In genomic region chr19:34334300-34334699, GRCm38 (mm10) we compare ENCODE assay signal across 9 mouse cellular contexts. TPM values are rescaled to one million over a fixed set of nuclear protein-coding genes. Genes with fewer than 3 reads are reported as not detected.
DNase-seq lines count a peak whose midpoint lies in the region; TF ChIP-seq lines count a peak whose summit lies in the region.
"Had no signal": no experiment of that assay in that cellular context is flagged by ENCODE, and none has a peak within 500 bp of the region (broad histone marks: within the 10 kb centered on the region; RNA-seq: fewer than 3 reads in every experiment).

No protein-coding gene starts in this region.

- no peaks in the 10 kb centered on the region for H3K79me2 ChIP-seq in CH12.LX (replicated peaks; ENCODE audit: control insufficient read depth, extremely low read depth, insufficient read depth, poor library complexity, severe bottlenecking)

- DNase-seq in CH12.LX (ENCODE audit: extremely low read depth), result peak; percentile 76
- peak; percentile 58 to 90 for DNase-seq in adrenal gland, adult (ENCODE audit: inconsistent age in 2 of 2, low spot score in 1 of 2)
- peak; percentile 52 to 53 for DNase-seq in gastrocnemius, postnatal 36 days
- DNase-seq in layer of hippocampus, adult 18-20 months (ENCODE audit: low spot score in 2 of 2), result peak; percentile 46 to 81
- peak; percentile 83 for DNase-seq in lung, postnatal 10 days
- DNase-seq in retina, embryonic 14.5 days (ENCODE audit: low spot score), result peak; percentile 86
- DNase-seq in urinary bladder, adult 2 months (ENCODE audit: low spot score), result peak; percentile 35

- TF ChIP-seq RAD21 in CH12.LX (IDR thresholded peaks at IDR 0.05; ENCODE audit: low read depth, low read length), result peak; percentile 99

- H3K4me2 ChIP-seq in CH12.LX (ENCODE audit: insufficient read depth, low read depth, poor library complexity, severe bottlenecking), result no peak overlapping the region
- H3K4me2 ChIP-seq: liver, embryonic 15.5 days had no signal

- H3K36me3 ChIP-seq in CH12.LX (replicated peaks in 1 of 2; ENCODE audit: control insufficient read depth in 1 of 2, insufficient read depth in 1 of 2, low read length in 1 of 2), result no peaks in the 10 kb centered on the region
- H3K36me3 ChIP-seq: liver, embryonic 15.5 days had no signal

- TF ChIP-seq EP300 in CH12.LX (IDR thresholded peaks at IDR 0.05; ENCODE audit: low read length), result no peak

- no peak for TF ChIP-seq POLR2A in CH12.LX (IDR thresholded peaks at IDR 0.05; ENCODE audit: low read depth, low read length)
- TF ChIP-seq POLR2A in cortical plate, adult 2 months (IDR thresholded peaks at IDR 0.05; ENCODE audit: extremely low read depth, insufficient read depth, low read length), result no peak

- H3K9me3 ChIP-seq in CH12.LX (replicated peaks; ENCODE audit: low read length), result no peaks in the 10 kb centered on the region
- H3K9me3 ChIP-seq: liver, embryonic 15.5 days had no signal

- intact Hi-C loops in gastrocnemius, postnatal 36 days (cut with DNase I), result loop anchor here (2.0 to 5.0 kb wide), 3 partner anchors 92 to 303 kb away; no protein-coding TSS in a partner anchor

- no peak overlapping the region for H3K4me3 ChIP-seq in CH12.LX (replicated peaks in 1 of 3; ENCODE audit: low read depth in 2 of 3, low read length in 2 of 3, poor library complexity in 1 of 3)
- H3K4me3 ChIP-seq in cortical plate, adult 2 months (ENCODE audit: insufficient read depth, low read length), result no peak overlapping the region
- H3K4me3 ChIP-seq: liver, embryonic 15.5 days had no signal

- dilution Hi-C loops in CH12.LX (cut with MboI; ENCODE audit: extremely low pct_ligation_motif_present, extremely low pct_unique_long_range_greater_than_20kb, low sequenced_read_pairs), result no loop called here

- H3K9ac ChIP-seq in CH12.LX (ENCODE audit: insufficient read depth, low read depth), result no peak overlapping the region
- H3K9ac ChIP-seq: liver, embryonic 15.5 days had no signal

- H3K27me3 ChIP-seq in CH12.LX (replicated peaks), result no peaks in the 10 kb centered on the region
- H3K27me3 ChIP-seq: liver, embryonic 15.5 days had no signal

- TF ChIP-seq CTCF in CH12.LX (conservative IDR thresholded peaks at IDR 0.05 in 1 of 2, IDR thresholded peaks at IDR 0.05 in 1 of 2; ENCODE audit: low read depth in 2 of 2, low read length in 2 of 2), result peak; percentile 65 to 97
- peak; percentile 88 for TF ChIP-seq CTCF in cortical plate, adult 2 months (IDR thresholded peaks at IDR 0.05; ENCODE audit: extremely low read depth, insufficient read depth, low read length)

- H3K4me1 ChIP-seq in CH12.LX (ENCODE audit: control insufficient read depth in 1 of 2, insufficient read depth in 2 of 2), result no peaks in the 10 kb centered on the region
- H3K4me1 ChIP-seq in cortical plate, adult 2 months (ENCODE audit: control insufficient read depth, insufficient read depth, low read length), result no peaks in the 10 kb centered on the region
- H3K4me1 ChIP-seq: liver, embryonic 15.5 days had no signal

- in situ Hi-C loops in CH12.LX (cut with MboI; ENCODE audit: low pct_ligation_motif_present, low pct_unique_long_range_greater_than_20kb, low sequenced_read_pairs), result loop anchor here (10.0 kb wide), 2 partner anchors 141 to 331 kb away; partner anchors contain the start of gene Ch25h

- no peak overlapping the region for H3K27ac ChIP-seq in CH12.LX (ENCODE audit: insufficient read depth, low read depth)
- no peak overlapping the region for H3K27ac ChIP-seq in cortical plate, adult 2 months (ENCODE audit: insufficient read depth, low read length)
- H3K27ac ChIP-seq: liver, embryonic 15.5 days had no signal

TF ChIP-seq in CH12.LX, 34 proteins besides CTCF, POLR2A, EP300 and RAD21:
- TF ChIP-seq ZNF384 (IDR thresholded peaks at IDR 0.05; ENCODE audit: low read depth, low read length), result no peak
- peak; percentile 51; the same call in 1 of the 2 replicates for TF ChIP-seq IRF4 (IDR thresholded peaks at IDR 0.05; ENCODE audit: low read depth, low read length)
- peak; percentile 98 for TF ChIP-seq SMC3 (IDR thresholded peaks at IDR 0.05; ENCODE audit: low read depth, low read length)
- peak; percentile 96 for TF ChIP-seq ZC3H11A (IDR thresholded peaks at IDR 0.05; ENCODE audit: low read depth, low read length)
- no peak for TF ChIP-seq ELF1 (IDR thresholded peaks at IDR 0.05; ENCODE audit: low read depth, low read length)
- TF ChIP-seq USF1 (IDR thresholded peaks at IDR 0.05; ENCODE audit: low read depth, low read length), result no peak
- no peak for TF ChIP-seq RCOR1 (conservative IDR thresholded peaks at IDR 0.05; ENCODE audit: low read depth, low read length)

RNA-seq across cellular contexts. Expression of gene Fas, which starts 43.8 kb away (rescaled TPM):
- total RNA-seq in CH12.LX (2012; rRNA removed) (22.4 and 38.3 TPM in 2 replicates), CH12.LX (2014; rRNA removed) (54.1 and 60.8 TPM in 2 replicates)
- polyA plus RNA-seq in CH12.LX (2012; ENCODE audit: insufficient read length, low read depth), result 20.8 and 24.3 TPM in 2 replicates
- polyA plus RNA-seq in cortical plate, adult 2 months (2012; rRNA removed), result 2.0 and 2.8 TPM in 2 replicates
- total RNA-seq in gastrocnemius, postnatal 36 days (2021), result 1 to 10 TPM; 4.6 to 5.0 TPM
- total RNA-seq in layer of hippocampus, adult 18-20 months (2021), result 1 to 10 TPM; 1.4 to 3.1 TPM
- polyA plus RNA-seq in urinary bladder, adult 2 months (2012; rRNA removed), result 15.6 and 16.7 TPM in 2 replicates

Comparison
In these comparisons a context has a peak if more than half of its experiments do, and no peak if none do; other contexts are left out.
1. DNase-seq: peak in every context shown above with its lines; median percentile 86 in retina, embryonic 14.5 days; 83 in lung, postnatal 10 days; 76 in CH12.LX; 74 in adrenal gland, adult; 64 in layer of hippocampus, adult 18-20 months; 52 in gastrocnemius, postnatal 36 days; 35 in urinary bladder, adult 2 months.